Mouse (Mus musculus): Measurements from ENCODE around the gene Vezf1.

DNA sequence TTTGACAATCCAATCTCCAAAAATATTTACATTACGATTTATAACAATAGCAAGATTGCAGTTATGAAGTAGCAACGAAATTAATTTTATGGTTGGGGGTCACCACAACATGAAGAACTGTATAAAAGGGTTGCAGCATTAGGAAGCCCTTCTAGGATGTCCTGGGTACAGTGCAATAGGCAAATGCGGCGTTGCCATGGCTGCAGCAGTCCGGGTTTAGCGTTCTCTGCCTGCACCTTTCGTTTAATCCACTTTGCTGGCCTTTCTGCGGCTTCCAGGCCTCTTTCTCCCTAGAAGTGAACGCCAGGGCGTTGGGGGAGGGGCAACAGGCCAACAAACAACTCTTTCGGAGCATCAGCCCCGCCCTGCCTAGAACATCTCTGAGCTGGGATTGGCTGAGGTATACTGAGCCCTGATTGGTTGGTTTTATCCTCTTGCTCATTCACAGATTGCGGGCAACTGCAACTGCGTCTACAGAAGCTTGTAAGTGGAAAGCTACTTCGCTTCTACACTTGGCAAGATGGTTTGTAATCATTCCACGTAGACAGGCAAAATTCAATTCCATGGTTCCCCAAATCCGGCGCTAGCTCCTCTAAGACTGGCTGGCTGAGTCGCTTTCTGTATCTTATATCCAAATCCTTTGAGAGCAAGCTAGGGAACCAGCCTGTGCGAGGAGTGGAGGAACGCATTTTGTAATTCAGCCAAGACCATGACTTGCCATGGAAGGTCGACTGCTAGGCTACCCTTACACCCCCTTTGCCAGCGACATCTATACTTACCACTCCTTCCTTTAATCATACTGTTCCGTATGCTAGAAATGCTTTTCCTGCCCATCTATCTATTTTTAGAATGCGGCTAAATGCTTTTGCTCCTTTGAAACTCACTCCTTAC lies 18.9 kb downstream of the Vezf1 start:
- TF ChIP-seq POLR2A (IDR thresholded peaks at IDR 0.05; ENCODE audit: insufficient read depth, low read depth, low read length): no peak
- no peak for TF ChIP-seq CTCF (IDR thresholded peaks at IDR 0.05; ENCODE audit: insufficient read depth, low read depth, low read length)
